Mouse (Mus musculus): Measurements from ENCODE around the gene Aloxe3. TPM values are rescaled to one million over a fixed set of nuclear protein-coding genes. Genes with fewer than 3 reads are reported as not detected.

Aloxe3 gene
- total RNA-seq, 2 experiments from 2014 or later: 3.1 to 6.4 TPM

DNA sequence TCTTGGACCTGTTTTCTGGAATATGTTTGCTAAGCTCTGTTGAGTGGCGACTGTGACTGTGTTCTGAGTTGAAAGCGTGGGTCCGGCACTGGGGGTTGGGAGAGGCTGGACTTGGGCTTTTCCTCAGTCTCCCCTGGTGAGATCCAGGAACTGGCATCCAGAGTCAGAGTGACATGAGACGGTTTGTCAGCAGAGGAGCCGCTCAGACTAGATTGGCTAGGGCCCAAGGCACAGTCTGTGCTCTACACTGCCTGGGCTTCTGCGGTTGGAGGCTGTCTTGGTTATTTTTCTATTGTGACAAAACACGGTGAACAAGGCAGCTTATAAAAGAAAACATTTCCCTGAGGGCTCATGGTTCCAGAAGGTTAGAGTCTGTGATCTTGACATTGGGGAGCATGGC, 21.9 kb downstream of the Aloxe3 start:
- DNase-seq (ENCODE audit: low spot score in 2 of 2): no peak
- intact Hi-C loops (cut with DNase I): no loop called here

DNA sequence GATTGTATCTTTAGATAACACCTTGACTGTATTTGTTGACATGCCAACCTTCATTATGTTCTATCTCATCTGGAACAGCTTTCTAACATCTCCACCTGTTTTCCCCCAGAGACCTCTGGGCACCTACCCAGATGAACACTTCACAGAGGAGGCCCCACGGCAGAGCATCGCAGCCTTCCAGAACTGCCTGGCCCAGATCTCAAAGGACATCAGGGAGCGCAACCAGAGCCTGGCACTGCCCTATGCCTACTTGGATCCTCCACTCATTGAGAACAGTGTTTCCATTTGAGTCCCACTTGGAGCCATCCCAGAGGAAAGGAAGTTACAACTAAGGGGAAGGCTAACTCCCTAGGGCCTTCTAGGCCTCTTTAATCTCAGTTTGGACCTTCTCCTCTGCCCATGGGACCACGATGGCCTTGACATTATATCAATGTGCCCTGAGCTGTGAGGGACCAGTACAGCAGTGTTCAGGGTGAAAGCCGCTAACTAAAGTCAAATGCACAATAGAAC, 22.8 kb downstream of the Aloxe3 start:
- intact Hi-C loops (cut with DNase I): no loop called here
- DNase-seq (ENCODE audit: low spot score in 2 of 2): no peak

DNA sequence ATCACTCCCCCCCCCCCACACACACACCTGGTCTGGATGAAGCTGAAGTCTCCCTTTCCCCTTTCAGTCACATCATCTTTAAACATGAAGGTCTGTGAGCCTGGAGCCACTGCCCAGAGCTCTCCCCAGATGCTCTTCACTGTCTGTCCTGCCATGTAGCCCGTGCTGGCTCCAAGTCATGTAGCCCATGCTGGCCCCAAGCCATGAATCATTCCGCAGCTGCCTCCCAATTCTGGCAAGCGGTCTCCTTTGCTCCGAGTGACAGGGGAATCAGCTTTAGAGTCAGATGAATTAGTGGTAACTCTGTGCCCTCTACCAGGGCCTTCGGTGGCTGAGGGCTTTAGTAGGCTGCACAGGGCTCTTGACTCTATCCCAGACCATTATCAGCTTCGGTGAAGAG, 24.0 kb downstream of the Aloxe3 start:
- no peak for DNase-seq (ENCODE audit: low spot score in 2 of 2)
- intact Hi-C loops (cut with DNase I): loop anchor here (2.0 kb wide), 2 partner anchors 17 to 25 kb away; partner anchors contain the start of gene Aloxe3

DNA sequence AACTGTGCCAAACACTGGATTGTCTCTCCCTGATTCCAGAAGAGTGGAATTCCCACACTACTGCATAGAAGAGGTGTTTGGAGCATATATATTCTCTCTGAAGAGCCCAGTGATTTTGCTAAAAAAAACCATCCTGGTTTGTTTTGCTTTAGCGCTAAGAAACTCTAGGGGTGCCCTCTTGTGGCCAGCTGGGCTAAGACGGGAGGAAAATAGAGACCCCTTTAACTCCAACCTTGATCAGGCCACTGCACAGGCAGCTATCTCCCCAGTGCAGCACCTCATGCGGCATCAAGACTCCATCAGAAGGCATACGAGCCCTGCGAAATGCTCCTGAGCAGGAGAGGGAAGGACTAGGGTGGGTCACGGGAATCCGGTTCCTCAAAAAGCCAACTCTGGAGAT, 24.7 kb downstream of the Aloxe3 start:
- DNase-seq (ENCODE audit: low spot score in 2 of 2): peak; percentile 60 to 64
- intact Hi-C loops (cut with DNase I): loop anchor here (2.0 kb wide), 2 partner anchors 18 to 26 kb away; partner anchors contain the start of gene Aloxe3

DNA sequence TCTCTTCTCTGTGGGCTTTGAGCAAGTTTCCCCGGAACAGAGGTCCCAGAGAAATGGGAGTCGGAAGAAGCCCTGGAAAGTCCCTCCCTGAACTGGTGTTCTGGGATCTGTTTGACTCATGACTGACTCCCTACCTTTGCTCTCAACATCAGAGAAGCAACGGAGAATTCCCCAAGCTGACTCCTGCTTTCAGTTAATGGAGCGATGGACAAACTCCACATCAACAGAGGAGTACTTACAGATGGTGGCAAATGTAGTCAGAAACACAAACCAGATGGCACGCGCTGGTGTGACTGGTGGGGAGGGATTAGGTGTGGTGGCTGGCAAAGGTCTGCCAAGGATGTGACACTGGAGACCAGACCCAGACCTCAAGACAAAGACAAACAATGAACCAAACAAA, 25.3 kb downstream of the Aloxe3 start:
- no peak for DNase-seq (ENCODE audit: low spot score in 2 of 2)
- intact Hi-C loops (cut with DNase I): loop anchor here (2.0 kb wide), 2 partner anchors 18 to 26 kb away; partner anchors contain the start of gene Aloxe3

DNA sequence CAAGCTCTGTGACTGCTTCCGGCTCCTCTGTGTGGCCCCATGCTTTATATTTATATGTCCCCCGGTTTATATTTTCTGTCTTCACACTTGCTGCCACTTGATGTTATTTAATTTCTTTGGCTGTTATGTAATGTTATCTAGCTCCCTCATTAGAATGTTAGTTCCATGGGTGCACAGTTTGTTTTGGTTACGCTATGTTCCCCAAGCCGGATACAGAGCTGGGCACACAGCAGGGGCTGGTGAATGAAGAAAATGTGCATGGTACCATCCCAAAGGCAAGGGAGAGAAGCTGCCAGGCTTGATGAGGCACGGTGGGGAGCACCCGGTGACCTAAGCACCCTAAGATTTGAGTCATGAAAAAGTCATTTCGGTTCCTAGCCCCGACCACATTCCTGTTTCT, 28.1 kb downstream of the Aloxe3 start:
- intact Hi-C loops (cut with DNase I): no loop called here
- no peak for DNase-seq (ENCODE audit: low spot score in 2 of 2)

DNA sequence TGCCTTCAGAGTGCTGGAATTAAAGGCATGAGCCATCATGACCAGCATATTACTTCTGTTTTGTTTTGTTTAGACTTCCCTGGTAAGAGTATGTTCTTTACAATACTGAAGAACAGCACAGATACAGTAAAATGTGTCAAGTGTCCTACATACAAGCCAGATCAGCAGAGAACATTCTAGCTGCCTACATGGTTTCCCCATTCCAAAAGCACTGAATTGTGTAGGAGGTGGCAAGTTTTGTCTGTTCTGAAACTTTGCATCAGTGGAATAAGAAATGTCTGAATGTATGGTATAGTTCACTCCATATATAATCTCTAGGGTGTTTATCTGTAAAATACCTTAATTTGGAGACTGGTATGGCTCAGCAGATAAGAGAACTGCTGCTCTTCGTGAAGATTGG, 29.7 kb downstream of the Aloxe3 start:
- DNase-seq (ENCODE audit: low spot score in 2 of 2): peak in 1 of 2 experiments; percentile 68
- intact Hi-C loops (cut with DNase I): no loop called here

DNA sequence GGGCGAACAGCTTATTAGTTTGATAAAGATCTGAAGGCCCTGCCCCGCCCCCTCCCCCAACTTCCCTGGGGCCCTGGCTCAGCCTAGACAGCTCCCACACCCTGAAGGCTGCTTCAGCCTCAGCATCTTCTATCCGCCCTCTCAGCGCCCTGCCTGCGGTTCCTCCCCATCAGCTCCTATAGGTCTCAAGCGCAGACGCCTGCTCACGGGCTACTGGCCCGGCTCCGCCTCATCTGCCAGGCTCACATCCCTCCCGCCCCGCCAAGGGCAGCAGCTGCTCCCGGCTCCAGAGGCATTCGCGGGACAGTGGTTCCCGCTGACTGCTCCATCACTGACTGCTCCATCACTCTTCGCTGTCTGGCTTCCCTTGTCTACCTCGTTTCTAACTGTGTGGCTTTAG, 31.1 kb downstream of the Aloxe3 start, which contains the start of gene Alox12b:
Gene Alox12b (plus strand): TSS at position 190 of the 400 bp plus-strand sequence.
- intact Hi-C loops (cut with DNase I): no loop called here
- peak in 1 of 2 experiments; percentile 52 for DNase-seq (ENCODE audit: low spot score in 2 of 2)

DNA sequence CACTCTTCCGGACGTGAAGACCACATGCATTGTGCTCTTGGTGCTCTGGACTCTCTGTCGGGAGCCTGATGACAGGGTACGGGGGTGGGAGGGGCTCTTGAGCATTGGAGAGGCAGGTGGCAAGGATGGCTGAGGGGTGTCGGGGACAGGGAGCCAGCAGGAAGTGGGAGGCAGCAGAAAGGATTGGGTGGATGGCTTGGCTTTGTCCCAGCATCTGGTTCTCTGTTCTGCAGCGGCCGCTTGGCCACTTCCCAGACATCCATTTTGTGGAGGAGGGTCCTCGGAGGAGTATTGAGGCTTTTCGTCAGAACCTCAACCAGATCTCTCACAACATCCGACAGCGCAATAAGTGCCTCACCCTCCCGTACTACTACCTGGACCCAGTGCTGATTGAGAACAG, 43.6 kb downstream of the Aloxe3 start:
- intact Hi-C loops (cut with DNase I): no loop called here
- peak in 1 of 2 experiments; percentile 85 for DNase-seq (ENCODE audit: low spot score in 2 of 2)

DNA sequence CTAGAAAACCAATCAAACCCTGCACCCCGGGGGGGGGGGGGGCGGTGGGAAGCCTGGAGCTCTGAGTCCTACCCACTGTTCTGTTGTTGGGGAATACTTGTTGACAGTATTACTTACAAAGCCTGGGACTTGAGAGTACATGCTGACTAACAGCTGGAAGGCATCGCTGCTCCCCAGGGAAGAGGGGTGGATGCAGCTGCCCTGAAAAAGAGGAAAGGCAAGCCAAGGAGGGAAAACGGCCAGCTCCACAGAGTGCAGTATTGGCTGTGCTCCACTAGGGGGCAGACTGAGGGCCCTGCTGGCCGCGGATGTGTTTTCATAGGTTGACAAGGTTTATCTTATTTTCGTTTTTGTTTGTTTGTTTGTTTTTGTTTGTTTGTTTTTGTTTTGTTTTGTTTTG, 45.9 kb downstream of the Aloxe3 start:
- no peak for DNase-seq (ENCODE audit: low spot score in 2 of 2)
- intact Hi-C loops (cut with DNase I): no loop called here

DNA sequence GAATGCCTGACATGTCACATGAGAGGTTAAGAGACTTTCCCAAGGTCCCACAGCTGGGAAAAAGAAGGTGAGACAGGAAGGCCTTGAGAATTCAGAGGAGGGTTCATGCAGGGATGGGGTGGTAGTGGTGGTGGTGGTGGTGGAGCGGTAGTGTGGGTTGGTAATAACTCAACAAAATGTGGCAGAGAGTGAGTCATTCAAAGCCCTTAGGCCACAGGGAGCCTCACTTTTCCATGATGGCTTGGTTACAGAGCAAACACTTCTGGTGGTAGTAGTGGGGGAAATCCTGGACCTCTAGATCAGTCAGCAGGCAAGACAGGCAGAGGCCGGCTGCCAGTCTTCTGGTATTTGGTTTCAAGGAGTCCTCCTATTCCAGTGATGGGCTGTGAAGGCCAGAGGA, 46.9 kb downstream of the Aloxe3 start:
- no peak for DNase-seq (ENCODE audit: low spot score in 2 of 2)
- intact Hi-C loops (cut with DNase I): no loop called here

DNA sequence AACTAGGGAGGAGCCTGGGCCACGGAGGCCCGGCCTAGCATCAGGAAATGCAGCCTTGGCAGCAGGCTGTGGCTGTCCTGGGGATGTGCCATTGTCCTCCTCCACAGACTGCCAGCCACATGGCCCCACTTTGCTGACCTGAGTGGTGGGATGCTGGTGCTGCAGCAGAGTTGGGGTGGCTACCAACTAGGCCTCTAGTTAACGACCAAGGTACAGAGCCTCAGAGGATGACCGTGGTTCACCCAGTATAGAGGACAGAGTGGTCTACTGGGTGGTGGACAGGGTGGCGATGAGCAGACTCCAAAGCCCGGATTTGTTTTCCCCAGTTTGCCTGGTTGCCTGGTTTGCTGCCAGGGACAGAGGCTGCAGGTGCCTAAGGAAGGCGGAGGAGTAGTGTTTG, 49.0 kb downstream of the Aloxe3 start:
- no peak for DNase-seq (ENCODE audit: low spot score in 2 of 2)
- intact Hi-C loops (cut with DNase I): no loop called here

DNA sequence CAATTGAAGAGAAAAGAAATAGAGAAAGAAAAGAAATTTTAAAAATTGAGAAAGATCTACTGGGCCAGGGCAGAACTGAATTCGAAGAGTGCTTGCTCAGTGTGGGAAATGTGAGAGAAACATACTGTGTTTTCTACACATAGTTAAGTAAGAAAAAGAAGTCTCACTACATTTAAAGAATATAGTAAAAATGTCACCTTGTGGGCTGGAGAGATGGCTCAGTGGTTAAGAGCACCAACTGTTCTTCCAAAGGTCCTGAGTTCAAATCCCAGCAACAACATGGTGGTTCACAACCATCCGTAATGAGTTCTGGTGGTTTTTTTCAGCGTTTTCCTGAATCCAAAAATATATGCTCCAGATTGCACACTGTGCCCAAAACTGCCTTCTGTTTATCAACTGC, 52.8 kb downstream of the Aloxe3 start:
- no peak for DNase-seq (ENCODE audit: low spot score in 2 of 2)
- intact Hi-C loops (cut with DNase I): no loop called here

DNA sequence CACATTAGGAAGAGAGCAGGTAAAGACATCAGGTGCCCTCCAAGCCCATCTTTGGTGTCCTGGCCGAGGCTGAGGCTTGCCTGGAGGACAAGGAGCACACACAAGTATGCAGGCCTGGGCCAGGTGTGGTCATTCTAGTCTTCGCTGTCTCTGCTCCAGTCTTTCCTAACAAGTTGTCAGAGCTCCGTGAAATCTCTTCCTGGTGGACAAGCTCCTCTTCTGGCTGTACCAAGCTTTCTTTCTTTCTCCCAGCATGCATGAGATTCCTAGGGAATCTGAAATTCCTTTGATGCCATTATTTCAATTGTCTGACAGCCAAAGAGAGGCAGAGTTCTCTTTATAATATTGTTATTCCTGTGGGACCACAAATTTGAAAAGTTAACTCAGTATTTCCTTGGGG, 53.8 kb downstream of the Aloxe3 start:
- no peak for DNase-seq (ENCODE audit: low spot score in 2 of 2)
- intact Hi-C loops (cut with DNase I): no loop called here

DNA sequence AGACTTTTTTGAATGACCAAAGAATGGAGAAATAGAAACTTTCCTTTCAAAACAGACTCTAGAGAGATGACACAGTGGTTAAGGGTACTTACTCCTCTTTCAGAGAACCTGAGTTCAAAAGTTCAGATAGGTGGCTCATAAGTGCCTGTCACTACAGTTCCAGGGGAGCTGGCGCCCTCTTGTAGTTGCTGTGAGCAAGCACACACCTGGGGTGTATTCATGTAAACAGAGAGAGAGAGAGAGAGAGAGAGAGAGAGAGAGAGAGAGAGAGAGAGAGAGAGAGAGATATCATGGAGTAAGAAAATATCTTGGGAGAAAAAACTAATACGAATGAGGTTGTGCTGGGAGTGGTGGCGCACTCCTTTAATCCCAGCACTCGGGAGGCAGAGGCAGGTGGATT, 54.4 kb downstream of the Aloxe3 start:
- no peak for DNase-seq (ENCODE audit: low spot score in 2 of 2)
- intact Hi-C loops (cut with DNase I): no loop called here

DNA sequence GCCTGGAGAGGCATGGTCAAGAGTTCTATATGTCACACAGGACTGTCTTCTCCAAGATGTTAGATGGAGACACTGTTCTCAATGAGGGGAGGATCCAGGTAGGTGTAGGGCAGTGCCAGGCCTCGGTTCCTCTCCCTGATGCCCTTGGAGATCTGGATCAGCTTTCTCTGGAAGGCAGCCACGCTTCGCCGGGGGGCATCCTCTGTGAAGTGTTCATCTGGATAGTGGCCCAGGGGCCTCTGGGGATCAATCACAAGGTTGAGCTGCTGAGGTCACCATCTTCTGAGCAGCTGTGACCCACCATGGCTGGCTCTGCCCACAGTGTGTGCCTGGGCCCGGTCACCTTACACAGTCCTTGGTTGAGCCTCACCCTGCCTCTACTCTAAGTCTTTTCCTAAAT, 59.3 kb downstream of the Aloxe3 start:
- DNase-seq (ENCODE audit: low spot score in 2 of 2): no peak
- intact Hi-C loops (cut with DNase I): no loop called here

DNA sequence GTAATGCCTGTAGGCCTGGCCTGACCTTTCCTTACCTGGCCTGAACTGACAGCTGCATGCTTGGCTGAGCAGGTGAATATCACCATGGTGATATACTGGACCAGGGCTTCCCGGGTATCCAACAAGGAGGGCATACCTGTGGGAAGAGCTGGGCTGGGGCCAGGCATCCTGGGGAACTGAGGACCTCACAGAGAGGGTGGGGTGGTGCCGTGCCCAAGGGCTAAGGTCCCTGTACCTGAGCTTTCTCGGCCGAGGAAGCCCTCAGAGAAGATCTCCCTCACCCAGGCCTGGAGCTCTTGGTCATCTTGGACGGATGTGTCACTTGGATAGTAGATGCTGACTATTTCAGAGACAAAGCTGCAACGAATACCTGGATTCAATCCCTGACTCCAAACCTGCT, 60.2 kb downstream of the Aloxe3 start:
- intact Hi-C loops (cut with DNase I): loop anchor here (2.0 kb wide), 1 partner anchor 27 kb away; no protein-coding TSS in a partner anchor
- no peak for DNase-seq (ENCODE audit: low spot score in 2 of 2)

DNA sequence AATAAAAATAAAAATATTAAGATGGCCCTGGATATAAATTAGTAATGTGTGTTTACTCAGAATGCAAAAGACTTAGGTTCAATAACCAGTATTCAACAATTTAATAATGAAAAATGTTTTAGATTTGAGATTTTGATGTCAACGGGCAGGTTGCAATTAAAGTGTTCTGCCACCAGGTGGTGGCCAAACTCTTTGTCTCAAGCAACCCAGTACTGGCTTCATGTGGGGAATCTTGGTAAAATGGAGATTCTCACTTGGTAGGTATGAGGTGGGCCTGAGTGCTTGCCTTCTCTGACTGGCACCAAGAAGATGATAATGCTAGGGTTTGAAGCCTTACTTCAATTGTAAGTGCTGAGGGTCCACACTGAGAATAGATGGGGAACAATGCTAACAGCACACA, 67.1 kb downstream of the Aloxe3 start:
- peak; percentile 28 to 48 for DNase-seq (ENCODE audit: low spot score in 2 of 2)
- intact Hi-C loops (cut with DNase I): loop anchor here (1.0 to 5.0 kb wide), 2 partner anchors 52 to 319 kb away; no protein-coding TSS in a partner anchor

DNA sequence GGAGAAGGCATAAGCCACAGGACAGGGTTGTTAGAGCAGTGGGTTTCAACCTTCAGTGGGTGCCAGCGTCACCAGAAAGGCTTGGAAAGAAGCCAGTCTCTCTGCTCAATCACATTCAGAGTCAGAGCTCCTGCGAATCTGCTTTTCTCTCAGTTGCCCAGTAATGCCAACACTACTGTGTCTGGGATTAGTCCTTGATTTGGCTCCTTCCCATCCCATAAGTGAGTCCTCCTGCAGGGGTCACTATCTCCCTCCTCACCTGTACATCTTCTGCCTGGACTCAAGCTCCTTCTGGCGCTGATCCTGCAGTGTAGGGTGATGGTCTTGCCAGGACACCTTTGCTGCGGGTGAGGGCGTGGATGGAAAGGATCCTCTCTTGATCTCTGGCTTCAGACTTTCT, 71.1 kb downstream of the Aloxe3 start:
- intact Hi-C loops (cut with DNase I): loop anchor here (2.0 to 5.0 kb wide), 2 partner anchors 34 to 191 kb away; no protein-coding TSS in a partner anchor
- DNase-seq (ENCODE audit: low spot score in 2 of 2): no peak

DNA sequence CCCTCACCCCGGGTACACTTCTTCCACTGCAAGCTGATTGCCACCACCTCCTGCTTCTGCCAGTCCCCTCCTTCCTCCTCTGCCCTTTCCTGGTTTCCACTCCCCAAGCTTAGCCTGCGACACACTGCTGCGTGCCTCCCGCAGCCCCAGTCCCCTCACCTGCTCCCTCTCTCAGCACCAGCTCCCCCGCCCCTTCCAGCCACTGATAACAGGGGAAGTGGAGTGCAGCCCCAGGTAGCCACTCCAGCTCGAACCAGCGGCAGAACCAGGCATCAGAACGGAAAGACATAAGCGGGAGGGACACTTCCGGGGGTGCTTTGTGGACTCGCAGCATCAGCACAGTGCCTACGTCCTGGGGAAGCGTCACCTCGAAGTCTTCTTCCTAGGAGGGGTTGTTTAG, 71.5 kb downstream of the Aloxe3 start:
- intact Hi-C loops (cut with DNase I): loop anchor here (2.0 to 5.0 kb wide), 2 partner anchors 34 to 190 kb away; no protein-coding TSS in a partner anchor
- no peak for DNase-seq (ENCODE audit: low spot score in 2 of 2)

DNA sequence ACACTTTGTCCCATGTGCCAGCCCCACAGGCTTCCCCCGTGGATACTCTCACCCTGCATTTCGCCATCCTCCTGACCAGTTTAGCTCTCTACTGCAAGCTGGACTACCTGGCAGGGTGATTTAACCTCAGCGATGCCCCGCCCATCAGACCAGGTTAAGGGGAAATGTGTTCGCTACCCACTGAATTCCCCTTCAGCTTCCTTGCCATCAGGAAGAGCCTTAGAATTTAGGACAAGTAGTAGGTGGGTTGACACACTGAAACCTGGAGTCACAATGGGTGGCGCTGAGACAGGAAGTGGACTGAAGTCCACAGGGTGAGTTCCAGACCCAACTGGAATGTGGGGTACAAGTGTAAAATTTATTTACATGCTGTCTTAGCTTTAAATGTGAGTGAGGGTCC, 72.0 kb downstream of the Aloxe3 start, which contains the start of gene Alox8:
Gene Alox8 (minus strand): TSS at position 101 of the 400 bp plus-strand sequence.
- intact Hi-C loops (cut with DNase I): loop anchor here (2.0 to 5.0 kb wide), 2 partner anchors 33 to 190 kb away; no protein-coding TSS in a partner anchor
- DNase-seq (ENCODE audit: low spot score in 2 of 2): no peak

All from left cerebral cortex, postnatal 25 days (tissue).